19 mouse cellular contexts compared by ENCODE assay signal in the genomic region with DNA sequence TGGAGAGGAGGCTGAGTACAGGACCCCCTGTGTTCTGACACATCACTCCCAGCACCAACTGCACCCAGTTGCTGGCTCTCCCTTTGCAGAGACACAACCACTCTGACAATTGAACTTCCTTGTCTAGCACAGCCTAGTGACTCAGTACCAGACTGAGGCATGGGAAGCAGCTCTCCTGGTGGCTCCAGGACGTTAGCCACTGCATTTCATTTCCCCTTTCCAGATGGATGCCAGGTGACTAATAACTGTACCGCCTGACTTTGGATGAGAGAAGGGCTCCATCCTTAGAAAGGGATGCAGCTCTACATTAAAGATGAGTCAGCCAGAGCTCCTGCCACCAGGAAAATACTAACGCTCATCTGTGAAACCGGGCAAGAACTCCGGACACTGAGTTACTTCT.
"Had no signal": no experiment of that assay in that cellular context is flagged by ENCODE, and none has a peak within 500 bp of the region (broad histone marks: within the 10 kb centered on the region; RNA-seq: fewer than 3 reads in every experiment).

No protein-coding gene starts in this region.

- H3K4me3 ChIP-seq: kidney, embryonic 15.5 days; left cerebral cortex, adult 2 months; liver, embryonic 13.5 days; megakaryocyte, embryonic 14.5 days; midbrain, embryonic 10.5 days; midbrain, embryonic 13.5 days; myocyte; neural tube, embryonic 13.5 days had no signal

- H3K36me3 ChIP-seq: kidney, embryonic 15.5 days; liver, embryonic 13.5 days; midbrain, embryonic 10.5 days; midbrain, embryonic 13.5 days; neural tube, embryonic 13.5 days had no signal

- H3K4me1 ChIP-seq: midbrain, embryonic 10.5 days; midbrain, embryonic 13.5 days; neural tube, embryonic 13.5 days had no signal

- H3K9me3 ChIP-seq: kidney, embryonic 15.5 days; liver, embryonic 13.5 days; midbrain, embryonic 10.5 days; midbrain, embryonic 13.5 days; neural tube, embryonic 13.5 days had no signal

- H3K27me3 ChIP-seq: kidney, embryonic 15.5 days; liver, embryonic 13.5 days; midbrain, embryonic 13.5 days; neural tube, embryonic 13.5 days had no signal

- H3K27ac ChIP-seq: kidney, embryonic 15.5 days; left cerebral cortex, adult 2 months; liver, embryonic 13.5 days; macrophage; midbrain, embryonic 10.5 days; midbrain, embryonic 13.5 days; neural tube, embryonic 13.5 days; stomach, postnatal 0 days had no signal

- H3K9ac ChIP-seq: kidney, embryonic 15.5 days; liver, embryonic 13.5 days; midbrain, embryonic 13.5 days; neural tube, embryonic 13.5 days had no signal

- H3K4me2 ChIP-seq: kidney, embryonic 15.5 days; liver, embryonic 13.5 days; midbrain, embryonic 13.5 days; neural tube, embryonic 13.5 days had no signal

- ATAC-seq: midbrain, embryonic 13.5 days; midbrain, embryonic 16.5 days had no signal

- DNase-seq: kidney, adult 8-10 months; kidney, postnatal 10 days; kidney, postnatal 36 days; layer of hippocampus, postnatal 36 days; liver, embryonic 13.5 days; lung, adult 2 months; retina, postnatal 1 day; right cerebral cortex, postnatal 4 days; thymus, postnatal 25 days had no signal
